10 mouse cellular contexts compared by ENCODE assay signal in genomic region chr6:71227157-71227770, GRCm38 (mm10). TPM values are rescaled to one million over a fixed set of nuclear protein-coding genes. Genes with fewer than 3 reads are reported as not detected.
A peak's percentile ranks its signal among the peaks of the same experiment; 100 is the strongest.
DNase-seq lines count a peak whose midpoint lies in the region; ATAC-seq lines count a peak whose summit lies in the region.
"Had no signal": no experiment of that assay in that cellular context is flagged by ENCODE, and none has a peak within 500 bp of the region (broad histone marks: within the 10 kb centered on the region; RNA-seq: fewer than 3 reads in every experiment).

No protein-coding gene starts in this region.

- H3K9me3 ChIP-seq in embryonic facial prominence, embryonic 12.5 days: no peaks in the 10 kb centered on the region
- H3K9me3 ChIP-seq in kidney, embryonic 15.5 days (replicated peaks): no peaks in the 10 kb centered on the region
- H3K9me3 ChIP-seq: hindbrain, embryonic 13.5 days had no signal

- H3K4me1 ChIP-seq in embryonic facial prominence, embryonic 12.5 days: peaks cover 12% of the 10 kb centered on the region; the same call in 1 of the 2 replicates
- H3K4me1 ChIP-seq in kidney, embryonic 15.5 days: peaks cover 19% of the 10 kb centered on the region

- peak overlapping the region; percentile 63; the same call in 1 of the 2 replicates for H3K27ac ChIP-seq in embryonic facial prominence, embryonic 12.5 days
- no peak overlapping the region for H3K27ac ChIP-seq in kidney, embryonic 15.5 days
- H3K27ac ChIP-seq: hindbrain, embryonic 13.5 days had no signal

- peak; percentile 87 for DNase-seq in heart, adult 11 months
- no peak for DNase-seq in heart, postnatal 36 days
- peak; percentile 27 for DNase-seq in 3T3-L1 (ENCODE audit: low read depth, low spot score)
- DNase-seq in layer of hippocampus, adult 8-10 months (ENCODE audit: low spot score in 2 of 2): no peak
- no peak for DNase-seq in layer of hippocampus, postnatal 10 days (ENCODE audit: low spot score in 2 of 2)

- ATAC-seq in embryonic facial prominence, embryonic 12.5 days (ENCODE audit: insufficient number of reproducible peaks, insufficient read depth, low FRiP score, low TSS enrichment): no peak
- ATAC-seq in kidney, embryonic 15.5 days (replicated peaks; ENCODE audit: low FRiP score): 0 out of 2 replicates have a peak, but pooled peaks have one; percentile 66
- ATAC-seq in monocyte, adult 5-6 weeks (replicated peaks; ENCODE audit: insufficient number of reproducible peaks, low FRiP score, low TSS enrichment, poor library complexity, severe bottlenecking): no peak

- no peaks in the 10 kb centered on the region for H3K36me3 ChIP-seq in embryonic facial prominence, embryonic 12.5 days
- no peaks in the 10 kb centered on the region for H3K36me3 ChIP-seq in kidney, embryonic 15.5 days
- H3K36me3 ChIP-seq: hindbrain, embryonic 13.5 days had no signal

- intact Hi-C loops in heart, postnatal 36 days (cut with DNase I): no loop called here

- H3K27me3 ChIP-seq in embryonic facial prominence, embryonic 12.5 days: no peaks in the 10 kb centered on the region
- H3K27me3 ChIP-seq in kidney, embryonic 15.5 days: no peaks in the 10 kb centered on the region
- H3K27me3 ChIP-seq: hindbrain, embryonic 13.5 days had no signal

- H3K4me2 ChIP-seq in embryonic facial prominence, embryonic 12.5 days (replicated peaks): no peak overlapping the region; the same call in 1 of the 2 replicates
- H3K4me2 ChIP-seq in kidney, embryonic 15.5 days: no peak overlapping the region
- H3K4me2 ChIP-seq: hindbrain, embryonic 13.5 days had no signal

- no peak overlapping the region for H3K4me3 ChIP-seq in embryonic facial prominence, embryonic 12.5 days
- H3K4me3 ChIP-seq in kidney, embryonic 15.5 days (replicated peaks): no peak overlapping the region
- H3K4me3 ChIP-seq: hindbrain, embryonic 13.5 days had no signal

- 11% methylated on average over 7 of the region's 7 CpGs for WGBS in embryonic facial prominence, embryonic 12.5 days
- 14% methylated on average over 7 of the region's 7 CpGs for WGBS in kidney, embryonic 15.5 days

- no peak overlapping the region for H3K9ac ChIP-seq in embryonic facial prominence, embryonic 12.5 days
- no peak overlapping the region for H3K9ac ChIP-seq in kidney, embryonic 15.5 days
- H3K9ac ChIP-seq: hindbrain, embryonic 13.5 days had no signal

RNA-seq across cellular contexts. Expression of gene Fabp1, which starts 27.6 kb away (rescaled TPM):
- not detected for total RNA-seq in heart, postnatal 36 days (2021)
- polyA plus RNA-seq in embryonic facial prominence, embryonic 12.5 days (2016; fragmentation: Nextera tagmentation; extraction: Ambion mirVana): not detected in 2 replicates
- 3.5 and 4.4 TPM in 2 replicates for polyA plus RNA-seq in kidney, embryonic 15.5 days (2015; fragmentation: Nextera tagmentation; extraction: Ambion mirVana)
- total RNA-seq in layer of hippocampus, adult 8-10 months (2022): not detected
- total RNA-seq in layer of hippocampus, postnatal 10 days (2021): not detected
- total RNA-seq in monocyte, adult 5-6 weeks (2017): not detected in 3 replicates
- total RNA-seq: left cerebral cortex, postnatal 14 days had no signal
- polyA plus RNA-seq: hindbrain, embryonic 13.5 days had no signal

RNA-seq across cellular contexts. Expression of gene Krcc1, which starts 44.2 kb away (rescaled TPM):
- 10 to 100 TPM; 51.9 to 56.0 TPM for total RNA-seq in heart, postnatal 36 days (2021)
- polyA plus RNA-seq in embryonic facial prominence, embryonic 12.5 days (2016; fragmentation: Nextera tagmentation; extraction: Ambion mirVana): 33.0 and 37.3 TPM in 2 replicates
- 54.4 and 56.0 TPM in 2 replicates for polyA plus RNA-seq in kidney, embryonic 15.5 days (2015; fragmentation: Nextera tagmentation; extraction: Ambion mirVana)
- total RNA-seq in layer of hippocampus, adult 8-10 months (2022): 10 to 100 TPM; 15.5 to 22.7 (median 17.5) TPM
- 10 to 100 TPM; 17.8 to 18.8 TPM for total RNA-seq in layer of hippocampus, postnatal 10 days (2021)
- total RNA-seq in monocyte, adult 5-6 weeks (2017): 140 to 151 TPM (median 149 TPM) in 3 replicates

Comparison
In these comparisons a context has a peak if more than half of its experiments do, and no peak if none do; other contexts are left out.
1. DNase-seq: peak in heart, adult 11 months (single experiment) and 3T3-L1 (single experiment); none in heart, postnatal 36 days (0 of 2), layer of hippocampus, adult 8-10 months (0 of 2) and layer of hippocampus, postnatal 10 days (0 of 2).